Mouse (Mus musculus) ES-Bruce4 (cell line): ENCODE data around the gene Ddr2.

ENCODE experiments used
- CTCF ChIP-seq: IDR thresholded peaks from one replicate; pipeline ENCODE4 v1.8.1; 2011; ENCODE audit warnings: low read depth, low read length
- EP300 ChIP-seq: IDR thresholded peaks from 2 replicates; pipeline ENCODE4 v1.6.1; 2011; ENCODE audit warnings: low read depth, low read length; ENCODE audit not compliant: insufficient read depth

DNA sequence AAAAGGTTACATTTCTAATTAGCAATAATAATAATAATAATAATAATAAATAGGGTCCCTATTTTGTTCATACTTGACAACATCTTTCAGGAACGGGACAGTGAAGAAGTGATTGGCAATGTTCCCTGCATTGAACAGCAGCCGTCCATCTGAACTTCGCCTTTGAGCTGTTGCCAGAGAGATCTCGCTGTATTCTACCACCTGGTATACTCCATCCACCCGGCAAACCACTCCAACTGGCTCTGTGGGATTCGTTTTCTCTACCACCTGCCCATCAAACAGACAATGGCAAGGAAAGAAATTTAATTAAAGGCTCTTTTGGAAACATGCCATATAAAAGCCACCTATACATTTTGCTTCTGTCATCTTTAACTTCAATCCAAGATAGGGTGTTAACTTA, 40.3 kb upstream of the Ddr2 start:
- no peak for TF ChIP-seq EP300
- no peak for TF ChIP-seq CTCF
